Mouse (Mus musculus) olfactory bulb, adult 2 months (tissue): ENCODE measurements at regions not wholly inside any gene's neighbourhood (a gene's known extent, or its start where the extent isn't known, plus 50 kb on each side); places are given as distances from the start of the nearest gene placed in this dataset.

Experiments
- H3K27ac ChIP-seq: fragments of 200-500 bp; 2 replicates; pipeline ENCODE4 v1.5.1; 2012; ENCODE audit warnings: low read depth, low read length; ENCODE audit not compliant: insufficient read depth
- H3K4me1 ChIP-seq: fragments of 200-500 bp; 2 replicates; pipeline ENCODE4 v1.6.1; 2012; ENCODE audit warnings: low read length; ENCODE audit not compliant: control insufficient read depth, insufficient read depth
- H3K4me3 ChIP-seq: fragments of 200-500 bp; 2 replicates; pipeline ENCODE4 v1.5.1; 2012; ENCODE audit warnings: mild to moderate bottlenecking, low read depth, low read length, moderate library complexity; ENCODE audit not compliant: insufficient read depth
- CTCF ChIP-seq: fragments of 200-500 bp; IDR thresholded peaks from 2 replicates; pipeline ENCODE4 v1.5.1; 2012; ENCODE audit warnings: low read depth, mild to moderate bottlenecking, low read length, moderate library complexity; ENCODE audit not compliant: insufficient read depth
- POLR2A ChIP-seq: fragments of 200-500 bp; IDR thresholded peaks from 2 replicates; pipeline ENCODE4 v1.6.1; 2012; ENCODE audit warnings: mild to moderate bottlenecking, low read depth, low read length, moderate library complexity; ENCODE audit not compliant: insufficient read depth
- WGBS: fragments of 180-500 bp; shearing (Covaris S2); methylation state at CpG from one replicate; pipeline ENCODE4 v1.1.7; 2018; 5-methylcytosine and 5-hydroxymethylcytosine counted together

DNA sequence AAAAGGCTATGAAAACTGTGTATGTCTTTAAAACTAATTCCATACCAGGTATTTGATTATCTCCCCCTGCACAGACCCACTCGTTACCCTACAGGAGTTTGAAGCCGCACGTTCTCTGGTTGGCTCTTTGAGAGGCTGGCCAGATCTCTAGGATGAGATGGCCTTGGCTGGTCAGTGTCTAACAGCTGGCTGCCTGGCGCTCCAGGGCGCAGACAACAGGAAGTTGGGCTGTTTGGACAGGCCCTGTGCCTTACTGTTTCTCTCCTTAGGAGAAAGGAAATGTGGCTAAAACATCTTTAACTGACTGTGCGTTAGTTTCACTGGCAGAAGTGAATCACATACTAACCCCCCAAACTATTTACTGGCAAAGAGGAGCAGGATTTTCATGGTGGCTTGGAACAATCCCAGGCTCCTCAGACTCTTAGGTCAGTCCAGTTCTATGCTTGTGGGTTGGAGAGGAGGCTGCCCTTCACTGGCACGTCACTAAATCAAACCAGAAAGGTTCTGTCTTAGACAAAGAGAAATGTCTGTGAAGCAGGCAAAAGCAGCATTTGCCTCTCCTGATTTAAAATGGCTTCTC lies 258.7 kb upstream of the Hnrnpa3 start:
- WGBS = 87% methylated on average over 7 of the region's 7 CpGs
- TF ChIP-seq POLR2A (no peak), CTCF (no peak)
- Histone ChIP-seq H3K4me1 (no peaks in the 10 kb centered on the region), H3K27ac (no peak overlapping the region), H3K4me3 (no peak overlapping the region)

DNA sequence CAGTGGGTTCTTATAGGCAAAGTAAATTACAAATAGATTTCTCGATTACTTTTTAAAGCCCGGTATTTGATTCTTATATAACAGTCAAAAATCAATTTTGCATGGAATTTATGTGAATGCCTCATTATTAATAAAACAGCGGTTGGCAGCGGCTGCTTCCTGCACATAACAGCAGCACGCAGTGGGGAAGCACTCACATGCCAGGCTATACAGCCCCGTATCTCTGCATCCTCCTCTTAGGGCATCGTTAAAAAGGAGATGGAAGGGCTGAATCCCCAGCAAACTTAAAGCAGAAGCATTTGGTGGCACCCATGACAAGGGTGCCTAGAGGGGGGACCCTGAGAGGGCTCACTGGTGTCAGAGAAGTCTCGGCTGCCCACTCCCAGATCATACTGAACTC lies 255.3 kb upstream of the Hnrnpa3 start:
- no peak for TF ChIP-seq CTCF
- TF ChIP-seq POLR2A = no peak
- WGBS = 80% methylated on average over 8 of the region's 8 CpGs
- H3K4me3 ChIP-seq = no peak overlapping the region
- H3K4me1 ChIP-seq = no peaks in the 10 kb centered on the region
- no peak overlapping the region for H3K27ac ChIP-seq

- WGBS = 73% methylated on average over 13 of the region's 13 CpGs
- Histone ChIP-seq H3K27ac (no peak overlapping the region), H3K4me1 (no peaks in the 10 kb centered on the region), H3K4me3 (no peak overlapping the region)
- TF ChIP-seq POLR2A (no peak), CTCF (no peak)
Measured at GRCm38 (mm10) chr2:75405524-75406214, 253.4 kb upstream of the Hnrnpa3 start.

GRCm38 (mm10) chr2:75406721-75407455 lies 252.2 kb upstream of the Hnrnpa3 start:
- WGBS = 69% methylated on average over 6 of the region's 6 CpGs

GRCm38 (mm10) chr2:75407560-75407959 lies 251.5 kb upstream of the Hnrnpa3 start:
- WGBS = 52% methylated on average over 4 of the region's 4 CpGs
- Histone ChIP-seq H3K4me1 (no peaks in the 10 kb centered on the region), H3K27ac (no peak overlapping the region)

More at GRCm38 (mm10) chr2:75406721-75407455, 252.2 kb upstream of the Hnrnpa3 start:
- TF ChIP-seq CTCF = no peak
- TF ChIP-seq POLR2A = no peak
- no peak overlapping the region for H3K27ac ChIP-seq
- no peak overlapping the region for H3K4me3 ChIP-seq
- no peaks in the 10 kb centered on the region for H3K4me1 ChIP-seq

GRCm38 (mm10) chr2:75408016-75408415 lies 251.0 kb upstream of the Hnrnpa3 start:
- no peaks in the 10 kb centered on the region for H3K4me1 ChIP-seq
- H3K27ac ChIP-seq = no peak overlapping the region
- TF ChIP-seq POLR2A (no peak), CTCF (no peak)
- 78% methylated on average over 2 of the region's 2 CpGs for WGBS
- no peak overlapping the region for H3K4me3 ChIP-seq

More at GRCm38 (mm10) chr2:75407560-75407959, 251.5 kb upstream of the Hnrnpa3 start:
- TF ChIP-seq CTCF (no peak), POLR2A (no peak)
- no peak overlapping the region for H3K4me3 ChIP-seq

DNA sequence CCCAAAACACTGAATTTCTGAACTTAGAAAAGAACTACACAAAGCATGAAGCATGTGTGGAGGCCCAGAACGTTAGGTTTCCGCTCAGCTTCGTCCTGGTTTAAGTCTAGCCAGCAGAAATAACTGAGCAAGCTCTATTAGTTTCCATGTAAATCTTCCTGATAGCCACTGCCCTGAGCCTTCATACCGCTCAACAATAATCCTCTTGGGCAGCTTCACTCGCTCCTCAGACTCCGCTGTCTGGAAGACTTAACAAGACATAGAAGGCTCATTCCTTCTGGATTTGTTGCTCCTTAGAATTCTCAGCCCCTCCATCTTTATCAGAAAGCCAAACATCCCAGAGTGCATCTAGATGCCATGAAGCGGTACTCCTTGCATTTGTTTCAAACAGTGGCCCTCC lies 249.3 kb upstream of the Hnrnpa3 start:
- no peak for TF ChIP-seq POLR2A
- TF ChIP-seq CTCF = no peak
- Histone ChIP-seq H3K27ac (no peak overlapping the region), H3K4me3 (no peak overlapping the region), H3K4me1 (no peaks in the 10 kb centered on the region)
- 89% methylated on average over 7 of the region's 7 CpGs for WGBS

- no peak overlapping the region for H3K27ac ChIP-seq
- no peak for TF ChIP-seq CTCF
- no peak for TF ChIP-seq POLR2A
- whole genome bisulfite sequencing = 75% methylated on average over 5 of the region's 5 CpGs
Measured at GRCm38 (mm10) chr2:75412735-75413134, 246.3 kb upstream of the Hnrnpa3 start.

GRCm38 (mm10) chr2:75418689-75419088 lies 240.4 kb upstream of the Hnrnpa3 start:
- Histone ChIP-seq H3K27ac (no peak overlapping the region), H3K4me1 (no peaks in the 10 kb centered on the region), H3K4me3 (no peak overlapping the region)
- 86% methylated on average over 2 of the region's 2 CpGs for WGBS
- TF ChIP-seq CTCF = no peak
- TF ChIP-seq POLR2A = no peak

More at GRCm38 (mm10) chr2:75412735-75413134, 246.3 kb upstream of the Hnrnpa3 start:
- Histone ChIP-seq H3K4me3 (no peak overlapping the region), H3K4me1 (no peaks in the 10 kb centered on the region)

DNA sequence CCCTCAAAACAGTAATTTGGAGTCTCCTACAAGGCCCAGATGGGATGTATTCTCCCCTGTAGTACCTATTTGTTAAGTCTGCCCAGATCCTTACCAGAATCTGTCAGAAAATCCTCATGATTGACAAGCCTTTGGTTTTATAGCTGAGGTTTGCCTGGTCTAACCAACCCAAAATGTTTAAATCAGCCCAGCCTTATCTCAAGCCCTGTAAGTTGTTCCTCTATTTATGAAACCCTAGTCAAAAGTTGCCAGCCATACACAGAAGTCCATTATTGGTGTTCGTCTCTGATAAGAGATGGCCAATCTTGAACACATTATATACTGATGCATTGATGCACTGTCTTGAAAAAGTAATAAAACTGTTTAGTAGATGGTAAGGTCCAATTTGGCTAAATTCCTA lies 239.9 kb upstream of the Hnrnpa3 start:
- H3K4me3 ChIP-seq = no peak overlapping the region
- TF ChIP-seq POLR2A (no peak), CTCF (no peak)
- WGBS = 98% methylated on average over 1 of the region's 1 CpGs
- no peaks in the 10 kb centered on the region for H3K4me1 ChIP-seq
- no peak overlapping the region for H3K27ac ChIP-seq
